Mouse (Mus musculus) neural tube, embryonic 11.5 days (tissue): Measurements from ENCODE around the gene Jazf1. TPM values are rescaled to one million over a fixed set of nuclear protein-coding genes. Genes with fewer than 3 reads are reported as not detected.

Experiments
- ATAC-seq: fragments of 200-750 bp; cut with Nextera tagmentation; 2 replicates; pipeline ENCODE4 v1.8.0; 2017; ENCODE audit warnings: moderate number of reproducible peaks, mild to moderate bottlenecking, moderate TSS enrichment, moderate library complexity; ENCODE audit not compliant: insufficient read depth, low FRiP score, low TSS enrichment
- DNase-seq: peaks from one replicate; pipeline ENCODE4 v3.0.0-alpha.2; 2015; ENCODE audit warnings: low spot score
- H3K27ac ChIP-seq: fragments of 300-500 bp; sonication (generic); 2 replicates; pipeline ENCODE4 v1.5.1; 2014; ENCODE audit warnings: low read depth, mild to moderate bottlenecking, low read length
- H3K27me3 ChIP-seq: fragments of 300-500 bp; sonication (generic); 2 replicates; pipeline ENCODE4 v1.6.1; 2014; ENCODE audit warnings: mild to moderate bottlenecking, low read length, mixed read lengths; ENCODE audit not compliant: control insufficient read depth, insufficient read depth
- H3K36me3 ChIP-seq: fragments of 300-500 bp; sonication (generic); 2 replicates; pipeline ENCODE4 v1.6.1; 2014; ENCODE audit warnings: mild to moderate bottlenecking, low read length, moderate library complexity, mixed read lengths; ENCODE audit not compliant: control insufficient read depth, insufficient read depth
- H3K4me1 ChIP-seq: fragments of 300-500 bp; sonication (generic); 2 replicates; pipeline ENCODE4 v1.6.1; 2014; ENCODE audit warnings: low read length, mixed read lengths; ENCODE audit not compliant: control insufficient read depth, insufficient read depth
- H3K4me2 ChIP-seq: fragments of 300-500 bp; sonication (generic); 2 replicates; pipeline ENCODE4 v1.6.1; 2014; ENCODE audit warnings: low read depth, mild to moderate bottlenecking, moderate library complexity
- H3K4me3 ChIP-seq: fragments of 300-500 bp; sonication (generic); 2 replicates; pipeline ENCODE4 v1.5.1; 2014; ENCODE audit warnings: low read depth, low read length
- H3K9ac ChIP-seq: fragments of 300-500 bp; sonication (generic); 2 replicates; pipeline ENCODE4 v1.6.1; 2014; ENCODE audit warnings: mild to moderate bottlenecking, low read length
- H3K9me3 ChIP-seq: fragments of 300-500 bp; sonication (generic); 2 replicates; pipeline ENCODE4 v1.6.1; 2016; ENCODE audit warnings: low read length; ENCODE audit not compliant: control insufficient read depth
- WGBS: fragments of 180-500 bp; shearing (Covaris S2); extraction: QIAGEN DNeasy Blood & Tissue Kit; methylation state at CpG from one replicate; pipeline ENCODE4 v1.1.7; 2014; 5-methylcytosine and 5-hydroxymethylcytosine counted together
- polyA plus RNA-seq: library from polyadenylated mRNA; unstranded; fragments of >200 nt; fragmentation: Nextera tagmentation; extraction: Ambion mirVana; gene quantifications from 2 replicates; pipeline ENCODE4 v1.2.1, GENCODE M21; 2014

The Jazf1 gene
- polyA plus RNA-seq, 1 experiment from 2014 or later = 11.0 TPM

DNA sequence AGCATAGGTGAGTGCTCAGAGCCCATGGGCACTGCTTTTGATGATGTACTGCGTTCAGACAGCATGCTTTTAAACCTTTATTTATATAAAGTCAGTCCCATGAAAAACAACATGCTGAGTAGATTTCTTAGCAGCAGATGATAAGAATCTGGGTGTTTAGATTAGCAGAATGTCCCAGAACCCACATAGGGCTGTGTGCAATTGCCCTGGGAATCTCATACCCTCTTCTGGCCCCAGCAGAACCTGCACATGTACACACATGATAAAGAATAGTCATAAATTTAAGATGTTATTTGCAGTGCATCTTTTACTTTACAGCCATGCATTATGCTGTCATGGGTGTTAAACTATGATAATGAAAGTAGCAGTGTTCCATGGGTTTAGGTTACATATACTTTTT is 297.6 kb downstream of the Jazf1 start:
- Histone ChIP-seq H3K27me3 (no peaks in the 10 kb centered on the region), H3K36me3 (peaks cover 6% of the 10 kb centered on the region), H3K27ac (no peak overlapping the region), H3K9me3 (no peaks in the 10 kb centered on the region), H3K4me1 (no peaks in the 10 kb centered on the region), H3K4me3 (no peak overlapping the region), H3K4me2 (no peak overlapping the region), H3K9ac (no peak overlapping the region)
- 86% methylated on average over 1 of the region's 1 CpGs for WGBS
- ATAC-seq (no peak), DNase-seq (no peak)

DNA sequence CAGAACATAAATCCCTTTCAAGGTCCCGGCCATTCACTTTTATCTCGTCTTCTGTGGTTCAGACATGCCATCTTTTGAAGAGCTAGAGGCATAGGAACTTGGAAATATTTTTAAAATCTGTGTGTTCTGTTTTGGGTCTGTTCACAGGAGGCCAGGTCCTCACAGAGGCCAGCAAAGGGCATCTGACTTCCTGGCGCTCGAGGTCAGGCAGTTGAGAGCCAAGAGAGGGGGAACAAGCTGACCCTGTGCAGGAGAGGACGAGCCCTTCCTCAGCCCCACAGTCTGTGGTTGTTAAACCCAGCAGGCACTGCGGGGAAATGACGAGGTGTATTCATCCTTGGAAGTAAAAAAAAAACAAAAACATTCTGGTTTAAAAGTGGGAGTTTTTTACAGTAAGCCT is 303.2 kb downstream of the Jazf1 start:
- ATAC-seq (no peak), DNase-seq (no peak)
- Histone ChIP-seq H3K4me1 (no peaks in the 10 kb centered on the region), H3K36me3 (peaks cover 6% of the 10 kb centered on the region), H3K4me2 (no peak overlapping the region), H3K27ac (no peak overlapping the region), H3K9me3 (no peaks in the 10 kb centered on the region), H3K4me3 (no peak overlapping the region), H3K27me3 (no peaks in the 10 kb centered on the region), H3K9ac (no peak overlapping the region)
- WGBS = 69% methylated on average over 7 of the region's 7 CpGs

DNA sequence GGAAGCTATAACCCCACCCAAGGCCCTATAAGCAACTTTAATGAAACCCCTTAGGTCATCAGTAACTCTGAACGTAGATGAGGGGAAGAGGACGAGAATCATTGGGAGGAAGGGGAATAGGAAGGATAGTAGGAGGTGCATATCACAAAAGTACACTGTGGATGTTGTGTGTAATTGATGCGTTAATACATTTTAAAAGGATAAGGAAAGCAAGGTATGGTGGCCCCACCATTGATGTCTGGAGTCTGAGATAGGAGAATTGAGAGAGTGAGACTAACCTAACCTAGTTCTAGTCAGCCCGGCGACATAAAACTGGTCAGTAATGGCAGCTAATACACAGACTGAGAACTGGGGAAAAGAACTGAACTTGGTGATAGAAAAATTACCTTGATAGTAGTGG is 315.6 kb downstream of the Jazf1 start:
- Histone ChIP-seq H3K27ac (no peak overlapping the region), H3K9ac (no peak overlapping the region), H3K4me1 (no peaks in the 10 kb centered on the region), H3K9me3 (no peaks in the 10 kb centered on the region), H3K36me3 (no peaks in the 10 kb centered on the region; the same call in 1 of the 2 replicates), H3K27me3 (no peaks in the 10 kb centered on the region), H3K4me2 (no peak overlapping the region), H3K4me3 (no peak overlapping the region)
- DNase-seq (no peak), ATAC-seq (no peak)
- 97% methylated on average over 5 of the region's 5 CpGs for WGBS

DNA sequence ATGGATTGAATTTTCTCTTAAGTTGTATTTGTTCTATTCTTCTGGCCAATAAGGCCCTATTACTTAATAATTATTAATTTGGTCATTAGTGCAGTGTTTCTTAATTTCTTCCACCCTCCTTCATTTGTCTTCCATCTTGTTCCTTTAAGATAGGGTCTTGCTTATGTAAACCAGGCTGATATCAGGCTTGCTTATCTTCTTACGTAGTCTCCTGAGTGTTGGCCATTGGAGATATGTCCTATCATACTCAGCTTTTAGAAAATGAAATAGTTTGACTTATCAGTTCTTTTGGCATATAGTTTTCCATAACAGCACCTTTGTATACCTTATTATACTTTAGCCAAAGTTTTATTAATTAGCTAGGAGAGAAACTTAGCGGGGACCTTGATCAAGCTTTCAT is 333.8 kb downstream of the Jazf1 start:
- ATAC-seq = no peak
- no peak overlapping the region for H3K9ac ChIP-seq
- H3K36me3 ChIP-seq = no peaks in the 10 kb centered on the region
- H3K4me2 ChIP-seq = no peak overlapping the region
- H3K4me3 ChIP-seq = no peak overlapping the region
- WGBS = 98% methylated on average over 2 of the region's 2 CpGs
- no peaks in the 10 kb centered on the region for H3K27me3 ChIP-seq
- DNase-seq = no peak
- H3K9me3 ChIP-seq = no peaks in the 10 kb centered on the region
- no peak overlapping the region for H3K27ac ChIP-seq
- H3K4me1 ChIP-seq = no peaks in the 10 kb centered on the region

DNA sequence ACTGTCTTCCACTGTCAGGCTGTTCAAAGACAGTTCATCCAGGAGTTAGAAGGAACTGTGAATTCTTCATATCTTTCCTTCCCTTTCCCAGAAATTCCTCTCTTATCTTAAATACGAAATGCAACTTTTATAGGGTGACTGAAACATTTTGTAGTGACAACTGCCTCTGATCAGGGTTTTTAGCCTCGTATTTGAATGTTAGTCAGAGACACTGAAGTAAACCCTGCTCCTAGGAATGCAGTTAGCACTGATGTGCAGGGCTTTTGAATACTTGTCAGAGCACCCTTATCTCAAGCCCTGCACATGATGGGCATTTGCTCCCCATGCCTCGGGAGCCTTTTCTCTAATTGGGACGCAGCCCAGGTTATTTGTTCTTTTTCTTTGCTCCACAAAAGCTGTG is 338.1 kb downstream of the Jazf1 start:
- Histone ChIP-seq H3K9ac (no peak overlapping the region), H3K27me3 (no peaks in the 10 kb centered on the region), H3K36me3 (no peaks in the 10 kb centered on the region), H3K27ac (no peak overlapping the region), H3K4me2 (no peak overlapping the region), H3K9me3 (no peaks in the 10 kb centered on the region), H3K4me1 (no peaks in the 10 kb centered on the region), H3K4me3 (no peak overlapping the region)
- WGBS = 86% methylated on average over 4 of the region's 4 CpGs
- DNase-seq (no peak), ATAC-seq (no peak)

DNA sequence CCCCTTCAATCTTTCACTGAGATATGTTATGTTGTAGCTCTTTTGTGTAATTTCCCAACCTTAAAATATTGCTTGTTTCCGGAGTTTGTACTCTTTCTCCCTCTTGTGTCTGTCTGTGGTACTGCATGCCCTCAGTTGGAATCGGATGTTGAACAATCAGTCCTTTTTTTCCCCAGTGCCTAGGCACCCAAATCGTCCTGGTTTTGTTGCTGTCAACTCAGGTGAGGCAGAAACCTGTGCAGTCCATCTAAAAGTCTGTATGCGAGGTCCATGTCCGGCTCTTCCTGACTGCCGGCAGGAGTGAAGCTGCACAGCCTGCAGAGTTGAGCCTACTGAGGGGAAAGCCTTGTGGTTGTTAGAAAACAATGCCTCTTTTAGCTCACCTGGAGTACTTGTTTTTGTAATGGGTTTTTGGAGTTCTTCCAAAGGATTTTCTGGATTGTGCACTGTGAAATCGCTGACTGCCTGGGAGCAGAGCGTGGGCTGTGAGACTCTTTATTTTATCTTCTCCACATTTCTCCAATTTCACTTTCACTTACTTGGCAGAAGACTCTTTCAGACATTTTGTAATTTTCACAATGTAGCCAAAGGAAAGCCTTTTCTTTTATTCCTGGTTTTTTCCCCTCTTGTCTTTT is 343.5 kb downstream of the Jazf1 start:
- H3K4me1 ChIP-seq = no peaks in the 10 kb centered on the region
- no peak overlapping the region for H3K4me2 ChIP-seq
- H3K36me3 ChIP-seq = no peaks in the 10 kb centered on the region
- no peak overlapping the region for H3K9ac ChIP-seq
- H3K27ac ChIP-seq = no peak overlapping the region
- no peaks in the 10 kb centered on the region for H3K27me3 ChIP-seq
- peak; percentile 38 for DNase-seq
- 70% methylated on average over 8 of the region's 8 CpGs for WGBS
- ATAC-seq = no peak
- H3K4me3 ChIP-seq = no peak overlapping the region
- H3K9me3 ChIP-seq = no peaks in the 10 kb centered on the region

Other genes with a start within 250 kb of the Jazf1 start
- gene Creb5, start 218.6 kb upstream of the Jazf1 start, polyA plus RNA-seq = 10.7 and 10.9 TPM in 2 replicates